In the genomic region with DNA sequence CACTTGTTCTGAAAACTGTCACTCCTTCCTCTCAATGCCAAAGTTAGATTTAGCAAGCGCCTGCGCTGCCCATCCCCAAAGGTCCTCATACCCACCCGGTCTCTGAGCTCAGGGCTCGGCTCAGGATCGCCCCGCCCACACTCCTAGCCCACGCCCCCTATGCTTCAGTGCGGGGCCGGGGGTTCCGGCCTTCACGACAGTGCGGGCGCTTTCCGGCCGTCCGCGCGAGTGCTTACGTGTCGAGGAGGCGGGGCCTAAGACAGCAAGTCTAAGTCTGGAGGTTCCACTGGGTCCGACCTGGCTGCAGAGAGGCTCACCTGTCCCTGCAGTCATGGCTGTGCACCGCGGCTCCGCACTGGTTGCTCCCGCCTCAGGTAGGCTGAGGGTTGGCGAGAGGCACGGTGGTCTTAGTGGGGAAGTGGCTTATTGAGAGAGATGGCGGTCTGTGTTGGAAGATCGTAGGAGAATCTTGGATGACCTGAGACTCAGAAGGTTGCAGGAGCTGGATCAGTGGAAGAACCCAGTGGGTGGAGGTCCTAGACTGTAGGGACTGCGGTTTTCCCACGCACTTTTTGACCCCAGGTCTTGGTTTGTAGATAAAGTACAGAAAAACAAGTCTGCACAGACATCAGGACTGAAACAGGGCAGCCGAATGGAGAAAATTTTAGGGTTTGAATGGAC, we compare ENCODE assay signal across 8 mouse cellular contexts. TPM values are rescaled to one million over a fixed set of nuclear protein-coding genes. Genes with fewer than 3 reads are reported as not detected.
DNase-seq lines count a peak whose midpoint lies in the region; ATAC-seq and TF ChIP-seq lines count a peak whose summit lies in the region.

Ggcx (plus strand) TSS at position 233 of the 681 bp plus-strand sequence.

- peak within 1 kb of the TSS; percentile 77 for H3K4me2 ChIP-seq in embryonic facial prominence, embryonic 13.5 days
- peak within 1 kb of the TSS; percentile 78 for H3K4me2 ChIP-seq in limb, embryonic 14.5 days (replicated peaks; ENCODE audit: low read depth, low read length, severe bottlenecking)
- H3K4me2 ChIP-seq in midbrain, postnatal 0 days (ENCODE audit: low read depth, low read length, poor library complexity, severe bottlenecking) = peak within 1 kb of the TSS; percentile 73

- peak within 1 kb of the TSS; percentile 86 for H3K4me3 ChIP-seq in embryonic facial prominence, embryonic 13.5 days
- H3K4me3 ChIP-seq in heart, adult 2 months = peak within 1 kb of the TSS; percentile 75
- H3K4me3 ChIP-seq in limb, embryonic 14.5 days (replicated peaks; ENCODE audit: low read length) = peak within 1 kb of the TSS; percentile 75
- H3K4me3 ChIP-seq in midbrain, postnatal 0 days (ENCODE audit: low read depth, low read length) = peak within 1 kb of the TSS; percentile 74

- H3K79me2 ChIP-seq in heart, adult 2 months (replicated peaks; ENCODE audit: control insufficient read depth, insufficient read depth, low read length) = no peaks in the 10 kb centered on the region

- TF ChIP-seq CTCF in heart, adult 2 months (IDR thresholded peaks at IDR 0.05) = no peak
- peak; percentile 37 for TF ChIP-seq CTCF in midbrain, postnatal 0 days (IDR thresholded peaks at IDR 0.05)

- H3K36me3 ChIP-seq in embryonic facial prominence, embryonic 13.5 days = peaks cover 28% of the 10 kb centered on the region
- H3K36me3 ChIP-seq in heart, adult 2 months (ENCODE audit: control insufficient read depth, insufficient read depth, low read length) = no peaks in the 10 kb centered on the region
- peaks cover 22% of the 10 kb centered on the region for H3K36me3 ChIP-seq in limb, embryonic 14.5 days (ENCODE audit: control insufficient read depth, insufficient read depth, low read length)
- H3K36me3 ChIP-seq in midbrain, postnatal 0 days (ENCODE audit: insufficient read depth, low read length) = peaks cover 15% of the 10 kb centered on the region

- peak within 1 kb of the TSS; percentile 93 for H3K9ac ChIP-seq in embryonic facial prominence, embryonic 13.5 days
- peak within 1 kb of the TSS; percentile 98 for H3K9ac ChIP-seq in heart, adult 2 months (ENCODE audit: low read depth, low read length)
- peak within 1 kb of the TSS; percentile 86 for H3K9ac ChIP-seq in limb, embryonic 14.5 days (ENCODE audit: low read depth, low read length, severe bottlenecking)
- peak within 1 kb of the TSS; percentile 74 for H3K9ac ChIP-seq in midbrain, postnatal 0 days (replicated peaks; ENCODE audit: low read length, poor library complexity, severe bottlenecking)

- peak; percentile 92 for TF ChIP-seq POLR2A in heart, adult 2 months (IDR thresholded peaks at IDR 0.05; ENCODE audit: insufficient read depth, low read depth, low read length)
- TF ChIP-seq POLR2A in limb, embryonic 14.5 days (IDR thresholded peaks at IDR 0.05; ENCODE audit: borderline replicate concordance, extremely low read depth, insufficient read depth, insufficient read length) = 0 out of 2 replicates have a peak, but pooled peaks have one; percentile 63

- peak; percentile 96 for ATAC-seq in embryonic facial prominence, embryonic 13.5 days (ENCODE audit: insufficient number of reproducible peaks, insufficient read depth, low FRiP score, low TSS enrichment, low read depth)
- ATAC-seq in limb, embryonic 14.5 days (ENCODE audit: low FRiP score, low read depth) = peak; percentile 96
- ATAC-seq in midbrain, postnatal 0 days (ENCODE audit: low FRiP score) = peak; percentile 93

- H3K27me3 ChIP-seq in embryonic facial prominence, embryonic 13.5 days = no peaks in the 10 kb centered on the region
- no peaks in the 10 kb centered on the region for H3K27me3 ChIP-seq in heart, adult 2 months (ENCODE audit: control insufficient read depth, insufficient read depth, low read length)
- H3K27me3 ChIP-seq in limb, embryonic 14.5 days (ENCODE audit: control insufficient read depth, insufficient read depth, low read length) = no peaks in the 10 kb centered on the region
- H3K27me3 ChIP-seq in midbrain, postnatal 0 days (ENCODE audit: insufficient read depth, low read length) = no peaks in the 10 kb centered on the region

- 0 out of 2 replicates have a peak, but pooled peaks have one; percentile 11 for TF ChIP-seq EP300 in heart, adult 2 months (IDR thresholded peaks at IDR 0.05; ENCODE audit: insufficient read depth, low read depth, low read length)

- WGBS in embryonic facial prominence, embryonic 13.5 days = 1% methylated on average over 33 of the region's 33 CpGs
- WGBS in heart, adult 2 months = under 1% methylated on average over 33 of the region's 33 CpGs
- WGBS in limb, embryonic 14.5 days = 2% methylated on average over 33 of the region's 33 CpGs
- 1% methylated on average over 33 of the region's 33 CpGs for WGBS in midbrain, postnatal 0 days

- no peaks in the 10 kb centered on the region for H3K9me3 ChIP-seq in embryonic facial prominence, embryonic 13.5 days
- H3K9me3 ChIP-seq in limb, embryonic 14.5 days (ENCODE audit: control insufficient read depth, low read length) = no peaks in the 10 kb centered on the region
- H3K9me3 ChIP-seq in midbrain, postnatal 0 days (ENCODE audit: low read length) = no peaks in the 10 kb centered on the region

- H3K4me1 ChIP-seq in embryonic facial prominence, embryonic 13.5 days = peaks cover 24% of the 10 kb centered on the region
- H3K4me1 ChIP-seq in heart, adult 2 months (ENCODE audit: control insufficient read depth, insufficient read depth, low read length) = peaks cover 3% of the 10 kb centered on the region
- H3K4me1 ChIP-seq in limb, embryonic 14.5 days (ENCODE audit: control insufficient read depth, insufficient read depth, low read length) = peaks cover 11% of the 10 kb centered on the region
- H3K4me1 ChIP-seq in midbrain, postnatal 0 days (ENCODE audit: insufficient read depth, low read length) = peaks cover 10% of the 10 kb centered on the region; the same call in 1 of the 2 replicates

- intact Hi-C loops in heart, adult 2 months (cut with DNase I) = loop anchor here (2.0 kb wide), 1 partner anchor 27 kb away; no protein-coding TSS in a partner anchor

- peak within 1 kb of the TSS; percentile 66 for H3K27ac ChIP-seq in embryonic facial prominence, embryonic 13.5 days
- peak within 1 kb of the TSS; percentile 83 for H3K27ac ChIP-seq in heart, adult 2 months
- peak within 1 kb of the TSS; percentile 27 for H3K27ac ChIP-seq in limb, embryonic 14.5 days (replicated peaks; ENCODE audit: low read depth, low read length)
- H3K27ac ChIP-seq in midbrain, postnatal 0 days (ENCODE audit: low read depth, low read length) = no peak within 1 kb of the TSS

- DNase-seq in 3134 (ENCODE audit: extremely low read depth, insufficient read length, low spot score) = peak; percentile 93
- peak; percentile 97 for DNase-seq in adrenal gland, postnatal 36 days
- peak; percentile 96 to 97 for DNase-seq in heart, adult 2 months
- peak; percentile 97 for DNase-seq in kidney, adult 9 months
- DNase-seq in limb, embryonic 14.5 days (ENCODE audit: low spot score) = peak; percentile 96
- peak; percentile 95 for DNase-seq in midbrain, postnatal 0 days (ENCODE audit: low spot score)
- peak; percentile 86 to 91 for DNase-seq in spleen, postnatal 14 days (ENCODE audit: low spot score in 2 of 2)

RNA-seq across cellular contexts. Expression of gene Ggcx, which starts in this region (rescaled TPM):
- total RNA-seq in adrenal gland, postnatal 36 days (2021) = 10 to 100 TPM; 49.4 to 69.6 TPM
- polyA plus RNA-seq in embryonic facial prominence, embryonic 13.5 days (2015; fragmentation: Nextera tagmentation; extraction: Ambion mirVana) = 39.1 and 41.5 TPM in 2 replicates
- 10 to 100 TPM; 30.4 to 32.5 TPM for total RNA-seq in heart, adult 2 months (2021)
- 19.3 and 26.1 TPM in 2 replicates for polyA plus RNA-seq in heart, adult 2 months (2012; rRNA removed)
- 44.9 and 59.8 TPM in 2 replicates for polyA plus RNA-seq in limb, embryonic 14.5 days (2012; rRNA removed)
- 15.3 and 18.4 TPM in 2 replicates for polyA plus RNA-seq in limb, embryonic 14.5 days (2014; fragmentation: Nextera tagmentation; extraction: Ambion mirVana)
- total RNA-seq in midbrain, postnatal 0 days (2014; rRNA removed) = 18.8 and 19.0 TPM in 2 replicates
- 10.7 and 11.0 TPM in 2 replicates for polyA plus RNA-seq in midbrain, postnatal 0 days (2015; fragmentation: Nextera tagmentation; extraction: Ambion mirVana)
